Mouse (Mus musculus): Measurements from ENCODE around the gene Kansl2. TPM values are rescaled to one million over a fixed set of nuclear protein-coding genes. Genes with fewer than 3 reads are reported as not detected.

The Kansl2 gene
- polyA plus RNA-seq (2017; shearing (Covaris generic)), result 35.0 TPM

DNA sequence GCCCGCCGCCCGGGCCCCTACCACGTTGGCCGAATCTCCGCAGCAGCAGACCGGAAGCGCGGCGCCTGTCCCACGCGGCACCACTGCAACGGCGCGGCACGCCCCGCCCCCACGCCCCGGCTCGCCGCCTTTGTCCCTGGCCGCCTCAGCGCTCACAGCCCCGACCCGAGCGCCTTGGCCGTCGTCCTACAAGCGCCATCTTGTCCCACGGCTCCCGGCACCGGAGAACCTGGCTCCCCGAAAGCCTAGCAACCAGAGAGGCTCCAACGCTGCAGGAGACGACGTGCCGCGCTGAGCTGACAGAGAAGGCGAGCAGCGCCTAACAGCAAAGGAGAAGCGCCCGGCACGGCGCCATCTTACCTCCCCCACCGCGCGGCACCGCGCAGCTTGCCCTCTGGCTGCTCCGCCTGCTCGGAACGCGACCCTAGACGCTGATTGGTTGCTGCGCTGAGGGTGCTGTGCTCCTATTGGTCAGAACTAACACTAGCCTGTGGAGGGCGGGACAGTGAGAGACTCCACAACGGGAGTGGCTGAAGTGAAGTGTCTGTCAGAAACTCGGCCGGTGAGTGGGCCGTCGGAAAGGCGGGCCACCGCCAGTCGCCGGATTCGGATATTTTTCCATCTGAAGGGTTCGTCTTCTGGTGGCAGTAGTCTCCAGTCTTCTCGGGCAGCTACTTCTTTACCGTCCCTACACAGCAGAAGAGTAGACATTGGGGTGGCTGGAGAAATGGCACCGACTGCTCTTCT is at the start of gene Kansl2:
Gene Kansl2 (minus strand): TSS at position 384 of the 747 bp plus-strand sequence.

GRCm38 (mm10) chr15:98570873-98571538 is 36.9 kb upstream of the Kansl2 start, which contains the start of the genes Ccnt1 and 4930415O20Rik:
Ccnt1 (minus strand) TSS chr15:98570923.
4930415O20Rik (plus strand) TSS chr15:98571004.

GRCm38 (mm10) chr15:98492102-98492501 is 42.0 kb downstream of the Kansl2 start, which contains the start of gene Olfr279:
Olfr279 (plus strand) TSS chr15:98492402.

DNA sequence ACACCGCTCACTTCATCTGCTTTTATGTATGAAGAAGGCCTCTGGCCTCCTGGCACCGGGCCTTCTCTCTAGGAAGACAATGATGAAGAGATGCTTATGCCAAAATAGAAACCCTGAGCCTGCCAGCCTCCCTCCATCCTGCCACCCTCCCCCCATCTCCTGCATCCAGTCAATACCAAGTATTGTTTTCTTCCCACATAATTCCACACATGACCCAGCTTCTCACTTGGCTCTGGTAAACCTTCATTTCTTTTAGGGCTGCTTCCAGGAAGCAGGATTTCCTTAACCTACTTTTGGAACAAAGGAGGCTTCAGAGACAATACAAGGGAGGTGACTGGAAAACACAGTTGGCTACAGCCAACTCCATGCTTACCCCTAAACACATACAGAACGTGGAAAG is 51.4 kb downstream of the Kansl2 start, which contains the start of gene Lalba:
Gene Lalba (minus strand): TSS at position 21 of the 400 bp plus-strand sequence.

GRCm38 (mm10) chr15:98469596-98469995 is 64.5 kb downstream of the Kansl2 start, which contains the start of gene OR5BS1P:
OR5BS1P (plus strand) TSS chr15:98469896.

Other genes starting within 250 kb of the Kansl2 start
- gene Zfp641, start 238.1 kb downstream of the Kansl2 start, polyA plus RNA-seq (2017; shearing (Covaris generic)), result not detected
- not detected for gene Olfr285, start 216.9 kb downstream of the Kansl2 start, polyA plus RNA-seq (2017; shearing (Covaris generic))
- gene Olfr284, start 193.3 kb downstream of the Kansl2 start, polyA plus RNA-seq (2017; shearing (Covaris generic)), result not detected
- gene Olfr283, start 153.3 kb downstream of the Kansl2 start, polyA plus RNA-seq (2017; shearing (Covaris generic)), result not detected
- not detected for gene Olfr282, start 103.0 kb downstream of the Kansl2 start, polyA plus RNA-seq (2017; shearing (Covaris generic))
- gene Olfr281, start 81.7 kb downstream of the Kansl2 start, polyA plus RNA-seq (2017; shearing (Covaris generic)), result not detected
- gene OR5BS1P, start 64.4 kb downstream of the Kansl2 start, polyA plus RNA-seq (2017; shearing (Covaris generic)), result not detected
- not detected for gene Lalba, start 51.5 kb downstream of the Kansl2 start, polyA plus RNA-seq (2017; shearing (Covaris generic))
- gene Olfr279, start 41.9 kb downstream of the Kansl2 start, polyA plus RNA-seq (2017; shearing (Covaris generic)), result not detected
- 86.3 TPM for gene Ccnt1, start 36.7 kb upstream of the Kansl2 start, polyA plus RNA-seq (2017; shearing (Covaris generic))
- gene 4930415O20Rik, start 36.7 kb upstream of the Kansl2 start, polyA plus RNA-seq (2017; shearing (Covaris generic)), result not detected
- 4.7 TPM for gene Adcy6, start 75.8 kb upstream of the Kansl2 start, polyA plus RNA-seq (2017; shearing (Covaris generic))
- gene Cacnb3, start 96.6 kb upstream of the Kansl2 start, polyA plus RNA-seq (2017; shearing (Covaris generic)), result 0.11 TPM
- gene Ddx23, start 128.6 kb upstream of the Kansl2 start, polyA plus RNA-seq (2017; shearing (Covaris generic)), result 32.3 TPM
- gene Rnd1, start 143.2 kb upstream of the Kansl2 start, polyA plus RNA-seq (2017; shearing (Covaris generic)), result 1.6 TPM
- gene Ccdc65, start 173.9 kb upstream of the Kansl2 start, polyA plus RNA-seq (2017; shearing (Covaris generic)), result not detected
- gene Fkbp11, start 193.9 kb upstream of the Kansl2 start, polyA plus RNA-seq (2017; shearing (Covaris generic)), result 0.24 TPM
- 35.9 TPM for gene Arf3, start 228.9 kb upstream of the Kansl2 start, polyA plus RNA-seq (2017; shearing (Covaris generic))
- gene Wnt10b, start 243.9 kb upstream of the Kansl2 start, polyA plus RNA-seq (2017; shearing (Covaris generic)), result not detected